Mouse (Mus musculus) hindbrain, embryonic 14.5 days (tissue): ENCODE results near the gene Gm1110. TPM values are rescaled to one million over a fixed set of nuclear protein-coding genes. Genes with fewer than 3 reads are reported as not detected.
"Not testable (repeated sequence)": the region's sequence is repeated elsewhere in the genome, so short reads cannot be mapped to it uniquely, and the experiment has no call there.

Experiments used
- ATAC-seq: fragments of 200-750 bp; cut with Nextera tagmentation; 2 replicates; pipeline ENCODE4 v1.8.0; 2017; ENCODE audit warnings: moderate number of reproducible peaks, mild to moderate bottlenecking, moderate TSS enrichment, moderate library complexity; ENCODE audit not compliant: low FRiP score
- DNase-seq: peaks from one replicate; pipeline ENCODE4 v3.0.0-alpha.2; 2015; ENCODE audit warnings: low spot score
- H3K27ac ChIP-seq: fragments of 300-500 bp; sonication (generic); 2 replicates; pipeline ENCODE4 v1.5.1; 2014; ENCODE audit warnings: mild to moderate bottlenecking, moderate library complexity
- H3K27me3 ChIP-seq: fragments of 300-500 bp; sonication (generic); 2 replicates; pipeline ENCODE4 v1.6.1; 2014; ENCODE audit warnings: mild to moderate bottlenecking, low read length, mixed read lengths; ENCODE audit not compliant: control insufficient read depth, insufficient read depth
- H3K36me3 ChIP-seq: fragments of 300-500 bp; sonication (generic); replicated peaks from 2 replicates; pipeline ENCODE4 v1.6.1; 2014; ENCODE audit not compliant: control insufficient read depth, insufficient read depth
- H3K4me1 ChIP-seq: fragments of 300-500 bp; sonication (generic); replicated peaks from 2 replicates; pipeline ENCODE4 v1.6.1; 2014; ENCODE audit warnings: antibody characterized with exemption, low read length, mixed read lengths; ENCODE audit not compliant: control insufficient read depth, insufficient read depth
- H3K4me2 ChIP-seq: fragments of 300-500 bp; sonication (generic); replicated peaks from 2 replicates; pipeline ENCODE4 v1.6.1; 2014; ENCODE audit warnings: mild to moderate bottlenecking, moderate library complexity
- H3K4me3 ChIP-seq: fragments of 300-500 bp; sonication (generic); replicated peaks from 2 replicates; pipeline ENCODE4 v1.5.1; 2014; ENCODE audit warnings: mild to moderate bottlenecking, low read length
- H3K9ac ChIP-seq: fragments of 300-500 bp; sonication (generic); 2 replicates; pipeline ENCODE4 v1.6.1; 2014
- H3K9me3 ChIP-seq: fragments of 300-500 bp; sonication (generic); 2 replicates; pipeline ENCODE4 v1.6.1; 2016; ENCODE audit warnings: low read length; ENCODE audit not compliant: control insufficient read depth
- WGBS: fragments of 180-500 bp; shearing (Covaris S2); extraction: QIAGEN DNeasy Blood & Tissue Kit; methylation state at CpG from one replicate; pipeline ENCODE4 v1.1.7; 2014; 5-methylcytosine and 5-hydroxymethylcytosine counted together
- polyA plus RNA-seq: library from polyadenylated mRNA; unstranded; fragments of >200 nt; fragmentation: Nextera tagmentation; extraction: Ambion mirVana; gene quantifications from 2 replicates; pipeline ENCODE4 v1.2.1, GENCODE M21; 2014

Gene Gm1110
- 0.63 and 1.0 TPM in 2 replicates for polyA plus RNA-seq

- H3K4me1 ChIP-seq = no peaks in the 10 kb centered on the region
- no peak for ATAC-seq
- no peak within 1 kb of the TSS for H3K4me2 ChIP-seq
- no peaks in the 10 kb centered on the region for H3K27me3 ChIP-seq
- no peak within 1 kb of the TSS for H3K27ac ChIP-seq
- no peak within 1 kb of the TSS for H3K4me3 ChIP-seq
- DNase-seq = no peak
- no peaks in the 10 kb centered on the region for H3K9me3 ChIP-seq
- no peak within 1 kb of the TSS for H3K9ac ChIP-seq
- 78% methylated on average over 13 of the region's 13 CpGs for WGBS
- no peaks in the 10 kb centered on the region for H3K36me3 ChIP-seq
These were observed at the start of gene Gm1110 for GRCm38 (mm10) chr9:26922909-26923526. TSS of gene Gm1110 (minus strand) at chr9:26923111.

- Histone ChIP-seq H3K4me3 (no peak overlapping the region), H3K4me1 (no peaks in the 10 kb centered on the region), H3K36me3 (no peaks in the 10 kb centered on the region), H3K9ac (no peak overlapping the region), H3K27ac (no peak overlapping the region), H3K27me3 (no peaks in the 10 kb centered on the region), H3K4me2 (no peak overlapping the region), H3K9me3 (0 out of 2 replicates have a peak, but pooled peaks cover 10% of the 10 kb centered on the region)
- DNase-seq (no peak), ATAC-seq (no peak)
- 67% methylated on average over 2 of the region's 2 CpGs for WGBS
These were observed 24.9 kb upstream of the Gm1110 start for GRCm38 (mm10) chr9:26947790-26948189.

GRCm38 (mm10) chr9:26924146-26924545 lies 1.2 kb upstream of the Gm1110 start:
- no peak for DNase-seq
- WGBS = 71% methylated on average over 3 of the region's 3 CpGs

GRCm38 (mm10) chr9:26919778-26920177 lies 3.1 kb downstream of the Gm1110 start:
- ATAC-seq = no peak
- 96% methylated on average over 2 of the region's 2 CpGs for WGBS
- H3K9me3 ChIP-seq = no peaks in the 10 kb centered on the region

More at GRCm38 (mm10) chr9:26924146-26924545, 1.2 kb upstream of the Gm1110 start:
- H3K27ac ChIP-seq = no peak overlapping the region
- H3K27me3 ChIP-seq = no peaks in the 10 kb centered on the region
- H3K9me3 ChIP-seq = no peaks in the 10 kb centered on the region
- H3K36me3 ChIP-seq = no peaks in the 10 kb centered on the region
- no peak overlapping the region for H3K4me2 ChIP-seq
- no peak overlapping the region for H3K4me3 ChIP-seq
- H3K9ac ChIP-seq = no peak overlapping the region
- no peaks in the 10 kb centered on the region for H3K4me1 ChIP-seq
- no peak for ATAC-seq

GRCm38 (mm10) chr9:26913150-26913549 lies 9.8 kb downstream of the Gm1110 start:
- no peak overlapping the region for H3K4me3 ChIP-seq
- no peaks in the 10 kb centered on the region for H3K4me1 ChIP-seq
- 63% methylated on average over 4 of the region's 4 CpGs for WGBS
- no peak; the same call in 1 of the 2 replicates for ATAC-seq
- no peak overlapping the region for H3K9ac ChIP-seq
- no peak overlapping the region for H3K27ac ChIP-seq
- no peak for DNase-seq
- no peaks in the 10 kb centered on the region for H3K27me3 ChIP-seq
- no peak overlapping the region for H3K4me2 ChIP-seq
- H3K36me3 ChIP-seq = no peaks in the 10 kb centered on the region
- no peaks in the 10 kb centered on the region for H3K9me3 ChIP-seq

More at GRCm38 (mm10) chr9:26919778-26920177, 3.1 kb downstream of the Gm1110 start:
- H3K4me3 ChIP-seq = no peak overlapping the region
- no peaks in the 10 kb centered on the region for H3K27me3 ChIP-seq
- H3K27ac ChIP-seq = no peak overlapping the region
- no peaks in the 10 kb centered on the region for H3K36me3 ChIP-seq
- H3K9ac ChIP-seq = no peak overlapping the region
- no peak overlapping the region for H3K4me2 ChIP-seq
- no peak for DNase-seq
- no peaks in the 10 kb centered on the region for H3K4me1 ChIP-seq

- H3K27me3 ChIP-seq = no peaks in the 10 kb centered on the region
- H3K9me3 ChIP-seq = no peaks in the 10 kb centered on the region
- DNase-seq (no peak), ATAC-seq (no peak)
- H3K4me3 ChIP-seq = no peak overlapping the region
- 79% methylated on average over 1 of the region's 1 CpGs for WGBS
- no peaks in the 10 kb centered on the region for H3K4me1 ChIP-seq
- H3K9ac ChIP-seq = no peak overlapping the region
- H3K27ac ChIP-seq = no peak overlapping the region
- H3K36me3 ChIP-seq = no peaks in the 10 kb centered on the region
- H3K4me2 ChIP-seq = no peak overlapping the region
These were observed 11.7 kb downstream of the Gm1110 start for GRCm38 (mm10) chr9:26911251-26911650.

GRCm38 (mm10) chr9:26869856-26870255 lies 53.1 kb downstream of the Gm1110 start:
- H3K4me1 ChIP-seq, DNase-seq, H3K4me2 ChIP-seq, H3K27me3 ChIP-seq, ATAC-seq, H3K4me3 ChIP-seq, H3K9me3 ChIP-seq, H3K27ac ChIP-seq, H3K36me3 ChIP-seq, H3K9ac ChIP-seq: not testable (repeated sequence)
- 84% methylated on average over 7 of the region's 7 CpGs for WGBS

GRCm38 (mm10) chr9:26860751-26861150 lies 62.2 kb downstream of the Gm1110 start, which contains the start of gene Glb1l3:
TSS of gene Glb1l3 (minus strand) at chr9:26860890.
- WGBS = 84% methylated on average over 5 of the region's 5 CpGs

GRCm38 (mm10) chr9:26831089-26831488 lies 91.8 kb downstream of the Gm1110 start:
- Histone ChIP-seq H3K4me2 (no peak overlapping the region), H3K36me3 (no peaks in the 10 kb centered on the region), H3K9me3 (no peaks in the 10 kb centered on the region), H3K9ac (no peak overlapping the region), H3K4me1 (no peaks in the 10 kb centered on the region), H3K27ac (no peak overlapping the region), H3K27me3 (no peaks in the 10 kb centered on the region), H3K4me3 (no peak overlapping the region)
- DNase-seq (no peak), ATAC-seq (no peak)
- 85% methylated on average over 3 of the region's 3 CpGs for WGBS

More at GRCm38 (mm10) chr9:26860751-26861150, 62.2 kb downstream of the Gm1110 start, which contains the start of gene Glb1l3:
- no peaks in the 10 kb centered on the region for H3K4me1 ChIP-seq
- ATAC-seq = no peak
- no peak within 1 kb of the TSS for H3K9ac ChIP-seq
- no peaks in the 10 kb centered on the region for H3K36me3 ChIP-seq
- no peak within 1 kb of the TSS for H3K4me2 ChIP-seq
- no peak for DNase-seq
- no peaks in the 10 kb centered on the region for H3K27me3 ChIP-seq
- no peaks in the 10 kb centered on the region for H3K9me3 ChIP-seq
- H3K4me3 ChIP-seq = no peak within 1 kb of the TSS
- H3K27ac ChIP-seq = no peak within 1 kb of the TSS
